Mouse (Mus musculus) liver, adult 2 months (tissue): ENCODE results near the gene Tbl3.

ENCODE experiments used
- CTCF ChIP-seq: fragments of 200-500 bp; IDR thresholded peaks from 2 replicates; pipeline ENCODE4 v1.5.1; 2011; ENCODE audit warnings: low read depth, low read length, control low read depth
- POLR2A ChIP-seq: fragments of 200-500 bp; IDR thresholded peaks from 2 replicates; pipeline ENCODE4 v1.6.1; 2011; ENCODE audit warnings: low read length, control low read depth; ENCODE audit not compliant: insufficient read depth; ENCODE audit errors: extremely low read depth

DNA sequence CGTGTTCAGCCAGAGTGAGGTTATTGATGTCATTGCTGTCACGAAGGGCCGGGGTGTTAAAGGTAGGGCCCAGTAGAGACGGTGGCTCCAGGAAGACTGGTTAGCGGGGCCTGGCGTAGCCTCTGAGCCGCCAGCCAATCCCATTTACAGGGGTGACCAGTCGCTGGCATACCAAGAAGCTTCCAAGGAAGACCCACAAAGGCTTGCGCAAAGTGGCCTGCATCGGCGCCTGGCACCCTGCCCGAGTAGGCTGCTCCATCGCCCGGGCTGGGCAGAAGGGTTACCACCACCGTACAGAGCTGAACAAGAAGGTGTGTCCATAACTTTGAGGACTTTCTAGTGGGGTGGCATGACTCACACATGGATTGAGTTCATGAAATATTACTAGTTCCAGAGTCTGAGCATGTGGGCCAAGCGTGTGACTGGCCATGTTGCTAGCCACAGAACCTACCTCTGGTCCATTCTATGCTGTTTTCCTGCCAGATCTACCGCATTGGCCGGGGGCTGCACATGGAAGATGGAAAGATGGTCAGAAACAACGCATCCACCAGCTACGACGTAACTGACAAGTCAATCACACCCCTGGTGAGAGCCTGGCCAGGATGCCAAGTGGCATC is 26.1 kb upstream of the Tbl3 start:
- TF ChIP-seq CTCF (no peak), POLR2A (no peak)
